ENCODE assay signal across 8 mouse cellular contexts in genomic region chr10:58559901-58560300, GRCm38 (mm10).
DNase-seq lines count a peak whose midpoint lies in the region; ATAC-seq lines count a peak whose summit lies in the region.

No protein-coding gene starts in this region.

- no peak for DNase-seq in cerebellum, adult 11-12 months
- peak; percentile 79 for DNase-seq in ES-CJ7 (ENCODE audit: low read depth, low spot score)
- DNase-seq in hindbrain, embryonic 11.5 days (ENCODE audit: low spot score) = peak; percentile 74
- peak; percentile 38 for DNase-seq in layer of hippocampus, adult 9-10 months (ENCODE audit: low spot score)
- DNase-seq in midbrain, embryonic 10.5 days (ENCODE audit: low spot score) = peak; percentile 52

- H3K4me3 ChIP-seq in hindbrain, embryonic 11.5 days (ENCODE audit: low read depth, low read length) = no peak overlapping the region
- no peak overlapping the region for H3K4me3 ChIP-seq in midbrain, embryonic 10.5 days

- no peaks in the 10 kb centered on the region for H3K4me1 ChIP-seq in hindbrain, embryonic 11.5 days (replicated peaks; ENCODE audit: control insufficient read depth, insufficient read depth, low read length)
- no peaks in the 10 kb centered on the region for H3K4me1 ChIP-seq in midbrain, embryonic 10.5 days

- no peak overlapping the region for H3K4me2 ChIP-seq in hindbrain, embryonic 11.5 days (replicated peaks; ENCODE audit: low read depth, low read length)

- ATAC-seq in cerebellum, adult (ENCODE audit: insufficient number of reproducible peaks, low FRiP score, low TSS enrichment) = peak; percentile 58; the same call in 1 of the 2 replicates
- ATAC-seq in common myeloid progenitor, adult 5-6 weeks (replicated peaks; ENCODE audit: low read depth, poor library complexity, severe bottlenecking) = peak; percentile 90
- peak; percentile 53; the same call in 1 of the 2 replicates for ATAC-seq in hindbrain, embryonic 11.5 days (ENCODE audit: low FRiP score)
- no peak for ATAC-seq in erythroid progenitor cell, adult 5-6 weeks (replicated peaks; ENCODE audit: low FRiP score, poor library complexity, severe bottlenecking)

- H3K9ac ChIP-seq in hindbrain, embryonic 11.5 days (ENCODE audit: low read depth, low read length) = no peak overlapping the region

- H3K36me3 ChIP-seq in hindbrain, embryonic 11.5 days (ENCODE audit: control insufficient read depth, insufficient read depth, low read length) = no peaks in the 10 kb centered on the region
- 0 out of 2 replicates have a peak, but pooled peaks cover 3% of the 10 kb centered on the region for H3K36me3 ChIP-seq in midbrain, embryonic 10.5 days

- WGBS in hindbrain, embryonic 11.5 days = 16% methylated on average over 3 of the region's 3 CpGs
- WGBS in midbrain, embryonic 10.5 days = 19% methylated on average over 3 of the region's 3 CpGs

- no peaks in the 10 kb centered on the region for H3K9me3 ChIP-seq in hindbrain, embryonic 11.5 days (ENCODE audit: control insufficient read depth, low read length)
- H3K9me3 ChIP-seq in midbrain, embryonic 10.5 days (replicated peaks) = no peaks in the 10 kb centered on the region

- no peaks in the 10 kb centered on the region for H3K27me3 ChIP-seq in hindbrain, embryonic 11.5 days (ENCODE audit: control insufficient read depth, insufficient read depth, low read length)
- no peaks in the 10 kb centered on the region for H3K27me3 ChIP-seq in midbrain, embryonic 10.5 days (ENCODE audit: low read depth, poor library complexity, severe bottlenecking)

- no peak overlapping the region for H3K27ac ChIP-seq in hindbrain, embryonic 11.5 days (ENCODE audit: low read depth, low read length)
- no peak overlapping the region for H3K27ac ChIP-seq in midbrain, embryonic 10.5 days (replicated peaks)
